Mouse (Mus musculus) ES-E14 (cell line): ENCODE measurements around the gene Amdhd2. TPM values are rescaled to one million over a fixed set of nuclear protein-coding genes. Genes with fewer than 3 reads are reported as not detected.
A peak's percentile ranks its signal among the peaks of the same experiment; 100 is the strongest.

ENCODE experiments used
- DNase-seq: peaks from one replicate; pipeline ENCODE4 v3.0.0-alpha.2; 2013; ENCODE audit warnings: low read depth, low spot score
- H3K27ac ChIP-seq: 2 replicates; pipeline ENCODE4 v1.5.1; 2012; ENCODE audit warnings: low read depth, mild to moderate bottlenecking, low read length, moderate library complexity, mixed read lengths; ENCODE audit not compliant: poor library complexity, insufficient read depth, severe bottlenecking
- H3K36me3 ChIP-seq: 2 replicates; pipeline ENCODE4 v1.6.1; 2012; ENCODE audit warnings: mild to moderate bottlenecking, low read length, moderate library complexity, mixed read lengths; ENCODE audit not compliant: control insufficient read depth, poor library complexity, insufficient read depth, severe bottlenecking
- H3K4me1 ChIP-seq, 2 experiments: fragments of 150-350 bp in 1 of 2; sonication (generic) in 1 of 2; 2 replicates each; pipeline ENCODE4 v1.6.1; 2012; ENCODE audit warnings: low read length in 2 of 2, mild to moderate bottlenecking in 1 of 2, mixed read lengths in 1 of 2; ENCODE audit not compliant: control insufficient read depth in 2 of 2, insufficient read depth in 2 of 2, poor library complexity in 1 of 2
- H3K4me3 ChIP-seq, 2 experiments: fragments of 150-350 bp in 1 of 2; sonication (generic) in 1 of 2; 2 replicates each; pipeline ENCODE4 v1.5.1; 2012; ENCODE audit warnings: low read length in 2 of 2, low read depth in 1 of 2, mild to moderate bottlenecking in 1 of 2, mixed read lengths in 1 of 2; ENCODE audit not compliant: insufficient read depth in 1 of 2, poor library complexity in 1 of 2, severe bottlenecking in 1 of 2
- H3K9ac ChIP-seq: 2 replicates; pipeline ENCODE4 v1.6.1; 2012; ENCODE audit warnings: low read depth, mild to moderate bottlenecking, low read length, mixed read lengths; ENCODE audit not compliant: poor library complexity, insufficient read depth, severe bottlenecking
- H3K9me3 ChIP-seq: fragments of 150-350 bp; sonication (generic); 2 replicates; pipeline ENCODE4 v1.6.1; 2012; ENCODE audit warnings: low read depth, mild to moderate bottlenecking, low read length; ENCODE audit not compliant: control insufficient read depth, insufficient read depth
- CHD2 ChIP-seq: IDR thresholded peaks from 2 replicates; pipeline ENCODE4 v1.6.1; 2014; ENCODE audit warnings: mild to moderate bottlenecking, low read depth, low read length, inconsistent platforms
- HCFC1 ChIP-seq: IDR thresholded peaks from 2 replicates; pipeline ENCODE4 v1.6.1; 2012; ENCODE audit warnings: low read length, inconsistent platforms, borderline replicate concordance; ENCODE audit not compliant: insufficient read depth
- MAFK ChIP-seq: IDR thresholded peaks from 2 replicates; pipeline ENCODE4 v1.6.1; 2014; ENCODE audit warnings: mild to moderate bottlenecking, low read depth, low read length, inconsistent platforms; ENCODE audit not compliant: insufficient read depth
- ZC3H11A ChIP-seq: IDR thresholded peaks from 2 replicates; pipeline ENCODE4 v1.6.1; 2012; ENCODE audit warnings: low read depth, mild to moderate bottlenecking, inconsistent platforms, low read length, borderline replicate concordance
- ZNF384 ChIP-seq: IDR thresholded peaks from 2 replicates; pipeline ENCODE4 v1.6.1; 2012; ENCODE audit warnings: low read depth, low read length, inconsistent platforms
- in situ Hi-C, 2 experiments: fragments of 600-800 bp; cut with MboI; formaldehyde crosslinking; loops; one replicate each; pipeline ENCODE4 v1.15.1; 2025; ENCODE audit warnings: low sequenced_read_pairs in 2 of 2, inconsistent platforms in 1 of 2; ENCODE audit not compliant: unreplicated experiment in 2 of 2
- total RNA-seq: library from RNA; depleted of rRNA; stranded (reverse); fragments of 300-350 nt; gene quantifications from 2 replicates; pipeline ENCODE4 v1.2.3, GENCODE M21; 2012

Gene Amdhd2
- total RNA-seq, 1 experiment: 28.5 TPM

DNA sequence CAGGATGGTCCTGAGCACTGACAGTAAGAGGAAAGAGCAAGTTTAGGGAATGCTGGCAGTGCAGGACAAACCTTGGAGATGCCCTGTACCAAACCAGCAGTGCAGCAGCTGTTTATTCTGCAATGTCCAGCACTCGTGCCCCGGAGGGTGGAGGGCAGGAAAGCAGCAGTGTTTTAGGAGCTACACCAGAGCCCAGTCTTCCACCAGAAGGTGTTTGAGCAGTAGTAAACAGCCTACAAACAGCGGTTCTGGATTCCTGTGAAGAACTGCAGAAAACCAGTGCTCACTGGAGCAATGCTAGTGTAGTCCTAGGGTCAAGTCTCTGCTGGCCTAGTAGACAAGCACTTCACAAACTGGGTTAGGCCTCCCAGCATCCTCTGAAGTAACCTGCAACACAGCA lies 10.7 kb upstream of the Amdhd2 start:
- Histone ChIP-seq H3K4me1 (peaks cover 4 to 11% of the 10 kb centered on the region in 2 experiments; a peak in 3 of 4 replicates), H3K9ac (no peak overlapping the region), H3K27ac (no peak overlapping the region), H3K36me3 (no peaks in the 10 kb centered on the region), H3K9me3 (no peaks in the 10 kb centered on the region), H3K4me3 (no peak overlapping the region)
- no peak for DNase-seq
- TF ChIP-seq HCFC1 (no peak), ZC3H11A (no peak), MAFK (no peak), CHD2 (no peak), ZNF384 (no peak)
- in situ Hi-C loops: no loop called here

DNA sequence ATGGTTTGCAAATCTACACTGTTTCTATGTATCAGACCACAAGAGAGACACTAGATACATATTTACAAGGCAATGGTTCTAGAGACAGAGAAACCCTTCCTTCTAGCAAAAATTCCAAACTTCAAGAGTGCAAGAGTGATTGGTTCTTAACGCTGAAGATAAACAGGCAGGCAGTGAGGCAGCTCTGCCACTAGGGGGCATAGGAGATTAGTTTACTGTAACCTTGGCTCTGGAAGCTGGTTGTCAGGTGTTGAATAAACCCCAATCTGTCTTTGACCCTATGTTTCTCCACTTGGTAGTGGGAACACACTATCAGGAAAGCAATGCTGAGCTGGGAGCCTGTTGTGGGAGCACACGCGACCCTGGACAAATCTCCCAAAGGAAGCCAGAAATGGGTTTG lies 9.9 kb upstream of the Amdhd2 start:
- Histone ChIP-seq H3K4me3 (no peak overlapping the region), H3K4me1 (peaks cover 4 to 11% of the 10 kb centered on the region in 2 experiments; a peak in 3 of 4 replicates), H3K36me3 (no peaks in the 10 kb centered on the region), H3K27ac (no peak overlapping the region), H3K9me3 (no peaks in the 10 kb centered on the region), H3K9ac (no peak overlapping the region)
- no peak for TF ChIP-seq CHD2
- no peak for TF ChIP-seq ZNF384
- no peak for DNase-seq
- in situ Hi-C loops: no loop called here

DNA sequence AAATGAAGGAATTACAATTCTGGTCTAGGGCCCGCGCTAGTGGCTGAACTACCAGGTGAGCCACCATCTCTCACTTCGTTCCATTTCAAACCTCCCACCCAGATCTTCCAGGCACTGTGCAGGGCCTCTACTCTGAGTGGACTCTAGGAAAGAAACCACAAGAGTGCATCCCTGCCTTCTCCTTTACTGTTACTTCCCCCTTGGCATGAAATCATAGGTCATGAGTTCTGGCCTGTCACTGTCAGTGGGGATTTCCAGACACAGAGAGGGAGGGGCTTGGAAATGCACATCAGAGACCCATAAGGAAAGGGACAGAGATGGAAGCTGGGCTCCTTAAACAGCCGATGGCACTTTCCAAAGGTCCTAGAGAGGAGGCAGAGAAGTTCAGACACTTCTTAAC lies 8.2 kb upstream of the Amdhd2 start:
- DNase-seq: no peak
- Histone ChIP-seq H3K9me3 (no peaks in the 10 kb centered on the region), H3K9ac (no peak overlapping the region), H3K4me1 (peaks cover 8 to 14% of the 10 kb centered on the region in 2 experiments; a peak in 3 of 4 replicates), H3K36me3 (peaks cover 9% of the 10 kb centered on the region), H3K4me3 (no peak overlapping the region), H3K27ac (no peak overlapping the region)
- TF ChIP-seq ZNF384: no peak
- TF ChIP-seq CHD2: no peak
- TF ChIP-seq ZC3H11A: no peak
- no peak for TF ChIP-seq HCFC1
- TF ChIP-seq MAFK: no peak
- in situ Hi-C loops: no loop called here

DNA sequence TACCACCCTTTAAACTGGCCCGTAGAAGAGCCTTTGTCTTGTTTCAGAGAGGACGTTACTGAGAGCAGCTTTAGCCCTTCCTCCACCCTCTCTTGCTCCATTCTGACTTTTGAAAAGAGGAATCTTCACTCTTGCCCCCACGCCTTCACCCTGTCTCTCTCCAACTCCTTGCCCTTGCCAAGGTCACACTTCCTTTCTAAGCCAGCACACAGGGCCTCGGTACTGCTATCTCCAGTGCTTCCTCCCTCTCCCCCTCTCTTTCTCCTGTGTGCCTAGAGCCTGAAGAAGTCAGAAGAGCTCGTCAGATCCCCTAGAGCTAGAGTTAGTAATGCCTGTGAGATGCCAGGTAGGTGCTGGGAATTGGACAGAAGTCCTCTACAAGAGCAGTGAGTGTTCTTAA lies 7.2 kb upstream of the Amdhd2 start:
- Histone ChIP-seq H3K27ac (no peak overlapping the region; the same call in 1 of the 2 replicates), H3K4me1 (peaks cover 8 to 14% of the 10 kb centered on the region in 2 experiments; a peak in 3 of 4 replicates), H3K9me3 (no peaks in the 10 kb centered on the region), H3K9ac (peak overlapping the region; percentile 97; the same call in 1 of the 2 replicates), H3K36me3 (peaks cover 15% of the 10 kb centered on the region), H3K4me3 (peak overlapping the region in 1 of 2 experiments; percentile 89; a peak in 1 of 4 replicates)
- in situ Hi-C loops: no loop called here
- DNase-seq: no peak
- TF ChIP-seq ZC3H11A (no peak), ZNF384 (no peak), MAFK (no peak), CHD2 (no peak), HCFC1 (no peak)

DNA sequence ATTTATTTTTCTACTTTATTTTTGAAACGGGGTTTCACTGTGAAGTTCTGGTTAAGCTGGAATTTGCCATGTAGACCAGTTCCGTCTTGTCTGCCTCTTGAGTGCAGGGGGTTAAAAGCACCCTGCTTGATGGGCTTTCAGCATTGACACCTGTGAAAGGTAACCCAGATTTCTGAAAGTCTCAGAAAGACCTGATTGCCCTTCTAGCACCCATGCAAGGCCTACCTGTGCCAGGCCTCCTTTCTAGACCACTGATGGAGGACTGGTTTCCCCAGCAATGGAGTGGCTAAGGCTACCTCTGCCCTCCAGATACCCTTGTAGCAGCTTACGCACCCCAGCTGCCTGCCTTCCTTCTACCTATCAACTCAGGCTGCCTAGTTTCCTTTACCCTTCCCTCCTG lies 6.6 kb upstream of the Amdhd2 start:
- peaks cover 8 to 14% of the 10 kb centered on the region in 2 experiments; a peak in 3 of 4 replicates for H3K4me1 ChIP-seq
- TF ChIP-seq ZNF384: no peak
- TF ChIP-seq CHD2: no peak
- no peak for TF ChIP-seq MAFK
- no peak for TF ChIP-seq ZC3H11A
- no peak for TF ChIP-seq HCFC1
- H3K4me3 ChIP-seq: peak overlapping the region; percentile 89 to 94
- in situ Hi-C loops: no loop called here
- peaks cover 15% of the 10 kb centered on the region for H3K36me3 ChIP-seq
- H3K27ac ChIP-seq: peak overlapping the region; percentile 96
- H3K9ac ChIP-seq: peak overlapping the region; percentile 97
- no peak for DNase-seq
- no peaks in the 10 kb centered on the region for H3K9me3 ChIP-seq
